Mouse (Mus musculus): Measurements from ENCODE around the gene Pcnx2. TPM values are rescaled to one million over a fixed set of nuclear protein-coding genes. Genes with fewer than 3 reads are reported as not detected.

Pcnx2 gene
- polyA plus RNA-seq, 1 experiment from 2014 or later: 0.60 TPM

- WGBS: 90% methylated on average over 4 of the region's 4 CpGs
- H3K4me1 ChIP-seq (replicated peaks; ENCODE audit: control insufficient read depth, insufficient read depth, low read length): no peaks in the 10 kb centered on the region
- no peaks in the 10 kb centered on the region for H3K27me3 ChIP-seq (ENCODE audit: control insufficient read depth, insufficient read depth, low read length)
- no peak overlapping the region for H3K4me3 ChIP-seq (ENCODE audit: low read depth, low read length)
- H3K4me2 ChIP-seq (ENCODE audit: low read depth, low read length, severe bottlenecking): no peak overlapping the region
- H3K36me3 ChIP-seq (ENCODE audit: control insufficient read depth, insufficient read depth, low read length): no peaks in the 10 kb centered on the region
- H3K9ac ChIP-seq (ENCODE audit: low read length): no peak overlapping the region
- no peaks in the 10 kb centered on the region for H3K9me3 ChIP-seq (ENCODE audit: control insufficient read depth, low read length)
- H3K27ac ChIP-seq (ENCODE audit: low read depth, low read length): no peak overlapping the region
- DNase-seq (ENCODE audit: low spot score) (no peak), ATAC-seq (replicated peaks; ENCODE audit: low FRiP score) (no peak)
Observed at GRCm38 (mm10) chr8:125880447-125880846, 17.7 kb downstream of the Pcnx2 start.

- Histone ChIP-seq H3K36me3 (ENCODE audit: control insufficient read depth, insufficient read depth, low read length) (no peaks in the 10 kb centered on the region), H3K27ac (ENCODE audit: low read depth, low read length) (no peak overlapping the region), H3K9me3 (ENCODE audit: control insufficient read depth, low read length) (no peaks in the 10 kb centered on the region), H3K9ac (ENCODE audit: low read length) (no peak overlapping the region), H3K4me2 (ENCODE audit: low read depth, low read length, severe bottlenecking) (no peak overlapping the region), H3K4me3 (ENCODE audit: low read depth, low read length) (no peak overlapping the region), H3K4me1 (replicated peaks; ENCODE audit: control insufficient read depth, insufficient read depth, low read length) (no peaks in the 10 kb centered on the region; the same call in 1 of the 2 replicates), H3K27me3 (ENCODE audit: control insufficient read depth, insufficient read depth, low read length) (no peaks in the 10 kb centered on the region)
- WGBS: 87% methylated on average over 2 of the region's 2 CpGs
- ATAC-seq (replicated peaks; ENCODE audit: low FRiP score) (no peak), DNase-seq (ENCODE audit: low spot score) (no peak)
Observed at GRCm38 (mm10) chr8:125873250-125873534, 24.9 kb downstream of the Pcnx2 start.

DNA sequence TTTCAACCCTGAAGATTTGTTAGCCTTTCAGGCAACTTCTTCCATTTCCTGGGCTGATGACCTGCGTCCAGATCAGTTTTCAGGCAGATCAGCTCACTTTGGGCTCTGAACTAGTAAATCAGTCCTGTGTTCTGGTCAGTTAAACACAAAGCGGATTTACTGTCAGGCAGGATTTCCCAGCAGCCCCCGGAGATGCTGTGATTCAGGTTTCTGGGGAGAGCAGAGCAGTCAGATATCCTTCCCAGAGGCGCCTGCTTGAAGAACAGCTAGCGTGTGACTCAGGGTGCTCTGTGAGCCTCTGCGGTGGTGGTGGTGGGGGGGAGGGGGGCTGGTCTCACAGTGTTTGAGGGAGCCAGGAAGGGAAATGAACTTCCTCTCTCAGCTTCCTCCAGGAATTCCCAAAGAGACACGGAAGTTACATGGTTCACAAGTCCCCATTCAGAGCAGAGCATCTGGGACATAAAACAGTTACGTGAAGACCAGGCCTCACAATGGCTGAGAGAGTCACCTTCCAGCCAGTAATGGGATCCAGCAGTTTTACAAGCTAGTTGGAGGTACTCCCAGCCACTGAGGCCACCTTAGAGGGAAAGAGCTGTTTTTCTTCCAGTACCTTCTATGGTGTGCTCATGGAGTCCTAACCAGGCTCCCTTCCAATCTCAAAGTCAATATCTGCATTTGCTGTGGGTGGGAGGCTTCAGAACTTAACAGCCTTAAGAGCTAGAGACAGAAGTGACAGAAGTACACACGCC, 25.4 kb downstream of the Pcnx2 start:
- no peaks in the 10 kb centered on the region for H3K27me3 ChIP-seq (ENCODE audit: control insufficient read depth, insufficient read depth, low read length)
- DNase-seq (ENCODE audit: low spot score): no peak
- ATAC-seq (replicated peaks; ENCODE audit: low FRiP score): no peak
- H3K27ac ChIP-seq (ENCODE audit: low read depth, low read length): no peak overlapping the region
- H3K9me3 ChIP-seq (ENCODE audit: control insufficient read depth, low read length): no peaks in the 10 kb centered on the region
- H3K4me3 ChIP-seq (ENCODE audit: low read depth, low read length): no peak overlapping the region
- no peak overlapping the region for H3K4me2 ChIP-seq (ENCODE audit: low read depth, low read length, severe bottlenecking)
- H3K36me3 ChIP-seq (ENCODE audit: control insufficient read depth, insufficient read depth, low read length): no peaks in the 10 kb centered on the region
- 83% methylated on average over 9 of the region's 9 CpGs for WGBS
- H3K4me1 ChIP-seq (replicated peaks; ENCODE audit: control insufficient read depth, insufficient read depth, low read length): no peaks in the 10 kb centered on the region; the same call in 1 of the 2 replicates
- no peak overlapping the region for H3K9ac ChIP-seq (ENCODE audit: low read length)

DNA sequence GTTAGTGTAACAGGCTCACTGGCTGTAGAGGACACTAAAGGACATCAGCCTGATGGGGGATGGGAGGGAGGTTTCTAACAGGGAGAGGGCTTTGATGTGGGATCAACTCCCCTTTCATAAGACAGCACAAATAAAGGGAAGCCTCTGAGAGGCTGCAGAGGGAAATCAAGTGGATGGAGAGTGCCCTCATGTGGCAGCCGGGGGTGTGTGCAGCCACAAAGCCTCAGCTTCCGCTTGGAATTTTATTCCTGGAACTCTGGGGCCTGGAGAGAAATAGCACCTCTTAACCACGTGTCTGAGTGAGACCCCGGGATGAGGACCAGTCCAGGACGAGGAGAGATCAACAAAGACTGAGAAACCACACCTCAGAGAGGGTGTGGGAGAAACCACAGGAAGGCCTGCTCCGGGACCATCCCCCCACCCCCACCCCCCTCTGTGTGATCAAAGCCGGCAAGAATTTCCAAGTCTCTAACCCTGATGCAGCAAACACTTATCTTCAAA, 27.2 kb downstream of the Pcnx2 start:
- H3K9ac ChIP-seq (ENCODE audit: low read length): no peak overlapping the region
- H3K9me3 ChIP-seq (ENCODE audit: control insufficient read depth, low read length): no peaks in the 10 kb centered on the region
- no peaks in the 10 kb centered on the region; the same call in 1 of the 2 replicates for H3K4me1 ChIP-seq (replicated peaks; ENCODE audit: control insufficient read depth, insufficient read depth, low read length)
- no peak overlapping the region for H3K4me2 ChIP-seq (ENCODE audit: low read depth, low read length, severe bottlenecking)
- DNase-seq (ENCODE audit: low spot score) (peak; percentile 89), ATAC-seq (replicated peaks; ENCODE audit: low FRiP score) (peak; percentile 88)
- no peaks in the 10 kb centered on the region for H3K27me3 ChIP-seq (ENCODE audit: control insufficient read depth, insufficient read depth, low read length)
- H3K27ac ChIP-seq (ENCODE audit: low read depth, low read length): no peak overlapping the region
- H3K4me3 ChIP-seq (ENCODE audit: low read depth, low read length): no peak overlapping the region
- 7% methylated on average over 7 of the region's 7 CpGs for WGBS
- no peaks in the 10 kb centered on the region for H3K36me3 ChIP-seq (ENCODE audit: control insufficient read depth, insufficient read depth, low read length)

GRCm38 (mm10) chr8:125870179-125870702, 27.9 kb downstream of the Pcnx2 start:
- no peak overlapping the region for H3K4me2 ChIP-seq (ENCODE audit: low read depth, low read length, severe bottlenecking)
- H3K27me3 ChIP-seq (ENCODE audit: control insufficient read depth, insufficient read depth, low read length): no peaks in the 10 kb centered on the region
- H3K9ac ChIP-seq (ENCODE audit: low read length): no peak overlapping the region
- 45% methylated on average over 6 of the region's 6 CpGs for WGBS
- peak; percentile 63 for ATAC-seq (replicated peaks; ENCODE audit: low FRiP score)
- no peak for DNase-seq (ENCODE audit: low spot score)
- H3K4me3 ChIP-seq (ENCODE audit: low read depth, low read length): no peak overlapping the region
- no peak overlapping the region for H3K27ac ChIP-seq (ENCODE audit: low read depth, low read length)
- no peaks in the 10 kb centered on the region for H3K9me3 ChIP-seq (ENCODE audit: control insufficient read depth, low read length)
- H3K4me1 ChIP-seq (replicated peaks; ENCODE audit: control insufficient read depth, insufficient read depth, low read length): no peaks in the 10 kb centered on the region; the same call in 1 of the 2 replicates
- no peaks in the 10 kb centered on the region for H3K36me3 ChIP-seq (ENCODE audit: control insufficient read depth, insufficient read depth, low read length)

- no peak for DNase-seq (ENCODE audit: low spot score)
Observed at GRCm38 (mm10) chr8:125869739-125870138, 28.4 kb downstream of the Pcnx2 start.

DNA sequence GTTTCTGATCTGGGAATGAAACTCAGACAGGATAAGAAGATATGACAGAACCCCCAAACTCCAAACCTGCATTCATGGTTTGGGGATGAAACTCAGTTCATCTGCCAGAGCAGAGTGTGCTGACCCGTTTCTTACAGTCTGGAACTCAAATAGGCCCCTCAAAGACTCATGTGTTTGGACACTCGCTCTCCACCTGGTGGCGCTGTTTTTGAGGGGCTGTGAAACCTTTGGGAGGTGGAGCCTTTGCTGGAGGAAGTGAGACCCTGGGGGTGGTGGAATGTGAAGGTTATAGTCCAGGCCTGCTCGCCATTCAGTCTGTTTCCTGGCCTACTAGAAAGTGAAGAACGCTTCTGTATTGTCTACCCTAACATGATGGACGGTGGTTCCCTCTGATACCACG, 29.6 kb downstream of the Pcnx2 start:
- no peaks in the 10 kb centered on the region; the same call in 1 of the 2 replicates for H3K4me1 ChIP-seq (replicated peaks; ENCODE audit: control insufficient read depth, insufficient read depth, low read length)
- H3K27ac ChIP-seq (ENCODE audit: low read depth, low read length): no peak overlapping the region
- H3K4me3 ChIP-seq (ENCODE audit: low read depth, low read length): no peak overlapping the region
- no peak overlapping the region for H3K9ac ChIP-seq (ENCODE audit: low read length)
- H3K36me3 ChIP-seq (ENCODE audit: control insufficient read depth, insufficient read depth, low read length): no peaks in the 10 kb centered on the region
- WGBS: 78% methylated on average over 7 of the region's 7 CpGs
- H3K27me3 ChIP-seq (ENCODE audit: control insufficient read depth, insufficient read depth, low read length): no peaks in the 10 kb centered on the region
- H3K9me3 ChIP-seq (ENCODE audit: control insufficient read depth, low read length): no peaks in the 10 kb centered on the region
- H3K4me2 ChIP-seq (ENCODE audit: low read depth, low read length, severe bottlenecking): no peak overlapping the region
- DNase-seq (ENCODE audit: low spot score): no peak
- ATAC-seq (replicated peaks; ENCODE audit: low FRiP score): no peak

More at GRCm38 (mm10) chr8:125869739-125870138, 28.4 kb downstream of the Pcnx2 start:
- 89% methylated on average over 3 of the region's 3 CpGs for WGBS
- no peaks in the 10 kb centered on the region for H3K27me3 ChIP-seq (ENCODE audit: control insufficient read depth, insufficient read depth, low read length)
- H3K36me3 ChIP-seq (ENCODE audit: control insufficient read depth, insufficient read depth, low read length): no peaks in the 10 kb centered on the region
- H3K4me1 ChIP-seq (replicated peaks; ENCODE audit: control insufficient read depth, insufficient read depth, low read length): no peaks in the 10 kb centered on the region; the same call in 1 of the 2 replicates
- no peak overlapping the region for H3K9ac ChIP-seq (ENCODE audit: low read length)
- no peaks in the 10 kb centered on the region for H3K9me3 ChIP-seq (ENCODE audit: control insufficient read depth, low read length)
- H3K27ac ChIP-seq (ENCODE audit: low read depth, low read length): no peak overlapping the region
- H3K4me3 ChIP-seq (ENCODE audit: low read depth, low read length): no peak overlapping the region
- no peak overlapping the region for H3K4me2 ChIP-seq (ENCODE audit: low read depth, low read length, severe bottlenecking)
- no peak for ATAC-seq (replicated peaks; ENCODE audit: low FRiP score)

DNA sequence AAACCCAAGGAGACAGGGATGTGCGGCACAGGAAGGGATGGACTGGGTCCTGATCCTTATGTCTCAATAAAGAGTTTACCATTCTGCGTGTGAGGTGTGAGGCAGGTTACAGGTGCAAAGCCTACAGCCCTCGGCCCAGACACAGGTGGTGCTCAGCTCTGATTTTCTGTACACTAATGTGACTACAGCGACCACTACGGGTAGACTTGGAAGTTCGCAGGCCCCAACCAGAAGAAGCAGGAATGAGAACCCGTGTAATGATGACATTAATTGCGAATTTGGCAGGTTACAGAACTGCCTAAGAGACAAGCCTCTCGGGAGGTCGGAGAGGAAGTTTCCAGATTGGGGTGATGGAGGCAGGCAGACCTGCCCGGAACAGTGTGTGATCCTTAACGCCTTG, 32.0 kb downstream of the Pcnx2 start:
- Histone ChIP-seq H3K27me3 (ENCODE audit: control insufficient read depth, insufficient read depth, low read length) (no peaks in the 10 kb centered on the region), H3K27ac (ENCODE audit: low read depth, low read length) (no peak overlapping the region)
- 86% methylated on average over 12 of the region's 12 CpGs for WGBS

DNA sequence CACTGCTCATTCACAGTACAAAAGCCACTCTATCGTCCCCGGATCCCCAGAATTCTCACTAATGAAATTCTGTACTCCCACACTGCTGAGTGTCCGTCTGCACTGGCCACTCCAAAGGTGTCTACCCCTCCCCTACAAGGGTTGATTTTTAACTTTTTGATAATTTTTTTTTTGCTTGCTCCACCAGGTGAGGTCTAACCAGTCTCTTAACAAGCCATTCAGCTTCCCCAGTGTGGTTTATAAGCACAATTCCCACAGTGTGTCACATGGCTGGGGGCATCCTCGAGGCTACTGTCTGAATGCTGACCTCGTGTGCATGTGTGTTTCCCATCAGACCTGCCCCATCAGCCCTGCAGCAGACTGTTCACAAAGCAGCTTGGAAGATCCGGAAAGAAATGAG, 40.9 kb downstream of the Pcnx2 start:
- H3K9ac ChIP-seq (ENCODE audit: low read length): no peak overlapping the region
- no peak overlapping the region for H3K27ac ChIP-seq (ENCODE audit: low read depth, low read length)
- peaks cover 4% of the 10 kb centered on the region; the same call in 1 of the 2 replicates for H3K4me1 ChIP-seq (replicated peaks; ENCODE audit: control insufficient read depth, insufficient read depth, low read length)
- no peak for ATAC-seq (replicated peaks; ENCODE audit: low FRiP score)
- WGBS: 71% methylated on average over 6 of the region's 6 CpGs
- DNase-seq (ENCODE audit: low spot score): no peak
- H3K4me3 ChIP-seq (ENCODE audit: low read depth, low read length): no peak overlapping the region
- H3K36me3 ChIP-seq (ENCODE audit: control insufficient read depth, insufficient read depth, low read length): no peaks in the 10 kb centered on the region
- H3K9me3 ChIP-seq (ENCODE audit: control insufficient read depth, low read length): no peaks in the 10 kb centered on the region
- no peak overlapping the region for H3K4me2 ChIP-seq (ENCODE audit: low read depth, low read length, severe bottlenecking)
- no peaks in the 10 kb centered on the region for H3K27me3 ChIP-seq (ENCODE audit: control insufficient read depth, insufficient read depth, low read length)

More for the DNA sequence above, 32.0 kb downstream of the Pcnx2 start:
- H3K4me1 ChIP-seq (replicated peaks; ENCODE audit: control insufficient read depth, insufficient read depth, low read length): no peaks in the 10 kb centered on the region; the same call in 1 of the 2 replicates
- DNase-seq (ENCODE audit: low spot score) (no peak), ATAC-seq (replicated peaks; ENCODE audit: low FRiP score) (no peak)
- H3K4me2 ChIP-seq (ENCODE audit: low read depth, low read length, severe bottlenecking): no peak overlapping the region
- no peaks in the 10 kb centered on the region for H3K9me3 ChIP-seq (ENCODE audit: control insufficient read depth, low read length)
- no peak overlapping the region for H3K4me3 ChIP-seq (ENCODE audit: low read depth, low read length)
- H3K36me3 ChIP-seq (ENCODE audit: control insufficient read depth, insufficient read depth, low read length): no peaks in the 10 kb centered on the region
- H3K9ac ChIP-seq (ENCODE audit: low read length): no peak overlapping the region
